ENCODE assay signal across 21 mouse cellular contexts in the genomic region with DNA sequence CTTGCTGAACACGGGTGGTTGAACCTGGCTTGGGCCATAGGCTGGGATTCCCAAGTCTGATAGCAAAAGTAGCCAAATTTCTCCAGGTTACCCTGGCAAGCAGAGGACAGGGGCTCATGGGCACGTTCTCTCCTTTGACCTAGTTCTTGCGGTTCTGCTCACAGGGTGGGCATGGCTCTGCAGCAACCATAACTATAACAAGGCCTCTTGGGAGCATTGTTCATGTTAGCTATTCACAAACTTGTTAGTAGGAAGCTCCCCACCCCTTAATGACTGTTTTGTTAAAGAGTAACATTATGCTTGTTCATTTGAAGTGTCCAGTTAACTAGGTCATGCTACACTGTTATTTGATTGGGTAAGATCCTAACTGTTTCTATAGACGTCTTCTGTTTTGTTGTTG.
"Had no signal": no experiment of that assay in that cellular context is flagged by ENCODE, and none has a peak within 500 bp of the region (broad histone marks: within the 10 kb centered on the region; RNA-seq: fewer than 3 reads in every experiment).

No protein-coding gene starts in this region.

- H3K27me3 ChIP-seq: intestine, embryonic 15.5 days; lung, embryonic 15.5 days; midbrain, embryonic 13.5 days; neural tube, embryonic 13.5 days had no signal

- H3K4me2 ChIP-seq: intestine, embryonic 15.5 days; liver, embryonic 11.5 days; lung, embryonic 15.5 days; midbrain, embryonic 13.5 days; neural tube, embryonic 13.5 days had no signal

- ATAC-seq: hindbrain, embryonic 16.5 days; intestine, embryonic 15.5 days; midbrain, embryonic 13.5 days; midbrain, embryonic 16.5 days had no signal

- DNase-seq: layer of hippocampus, postnatal 36 days; lung, adult 18-20 months; lung, postnatal 10 days; lung, postnatal 36 days; right cerebral cortex, postnatal 25 days; spleen, adult 18-20 months; thymus, adult 2 months; thymus, postnatal 14 days; thymus, postnatal 4 days had no signal

- H3K9me3 ChIP-seq: intestine, embryonic 15.5 days; lung, embryonic 15.5 days; midbrain, embryonic 10.5 days; midbrain, embryonic 13.5 days; neural tube, embryonic 13.5 days had no signal

- H3K27ac ChIP-seq: intestine, embryonic 15.5 days; left cerebral cortex, adult 2 months; liver, embryonic 14.5 days; lung, embryonic 15.5 days; midbrain, embryonic 10.5 days; midbrain, embryonic 13.5 days; neural tube, embryonic 13.5 days; stomach, postnatal 0 days had no signal

- H3K36me3 ChIP-seq: intestine, embryonic 15.5 days; lung, embryonic 15.5 days; midbrain, embryonic 10.5 days; midbrain, embryonic 13.5 days; neural tube, embryonic 13.5 days had no signal

- H3K9ac ChIP-seq: intestine, embryonic 15.5 days; liver, embryonic 14.5 days; lung, embryonic 15.5 days; midbrain, embryonic 13.5 days; neural tube, embryonic 13.5 days had no signal

- H3K4me1 ChIP-seq: midbrain, embryonic 13.5 days had no signal

- H3K4me3 ChIP-seq: intestine, embryonic 15.5 days; left cerebral cortex, adult 2 months; lung, embryonic 15.5 days; midbrain, embryonic 10.5 days; midbrain, embryonic 13.5 days; myocyte; neural tube, embryonic 13.5 days had no signal
